Mouse (Mus musculus) CH12.LX (cell line): ENCODE measurements around the gene Ccs. TPM values are rescaled to one million over a fixed set of nuclear protein-coding genes. Genes with fewer than 3 reads are reported as not detected.

Experiments used
- DNase-seq: peaks from one replicate; pipeline ENCODE4 v3.0.0-alpha.2; 2013; ENCODE audit errors: extremely low read depth
- H3K27ac ChIP-seq: 2 replicates; pipeline ENCODE4 v1.5.1; 2012; ENCODE audit warnings: low read depth, mild to moderate bottlenecking, control low read depth, moderate library complexity; ENCODE audit not compliant: insufficient read depth
- H3K27me3 ChIP-seq: replicated peaks from 2 replicates; pipeline ENCODE3; 2012; ENCODE audit warnings: inconsistent platforms
- H3K36me3 ChIP-seq, 2 experiments: replicated peaks in 1 of 2; 2 replicates each; pipeline versions ENCODE3 to v1.6.1; 2012; ENCODE audit warnings: inconsistent platforms in 1 of 2, low read length in 1 of 2, mild to moderate bottlenecking in 1 of 2, mixed read lengths in 1 of 2, moderate library complexity in 1 of 2; ENCODE audit not compliant: control insufficient read depth in 1 of 2, insufficient read depth in 1 of 2
- H3K4me1 ChIP-seq, 2 experiments: 2 replicates each; pipeline ENCODE4 v1.6.1; 2012; ENCODE audit warnings: inconsistent platforms in 1 of 2, moderate library complexity in 1 of 2; ENCODE audit not compliant: insufficient read depth in 2 of 2, control insufficient read depth in 1 of 2
- H3K4me2 ChIP-seq: 2 replicates; pipeline ENCODE4 v1.6.1; 2012; ENCODE audit warnings: low read depth, mild to moderate bottlenecking, control low read depth; ENCODE audit not compliant: poor library complexity, insufficient read depth, severe bottlenecking
- H3K4me3 ChIP-seq, 3 experiments: fragments of 150-350 bp in 1 of 3; sonication (generic) in 1 of 3; replicated peaks in 1 of 3; 2 replicates each; pipeline versions ENCODE3 to v1.5.1; 2011 to 2012; ENCODE audit warnings: low read depth in 2 of 3, low read length in 2 of 3, mild to moderate bottlenecking in 2 of 3, moderate library complexity in 2 of 3, control low read depth in 1 of 3, improper control_type of control experiment in 1 of 3, inconsistent platforms in 1 of 3, mixed read lengths in 1 of 3; ENCODE audit not compliant: poor library complexity in 1 of 3
- H3K79me2 ChIP-seq: replicated peaks from 2 replicates; pipeline ENCODE4 v1.6.1; 2012; ENCODE audit warnings: mild to moderate bottlenecking, moderate library complexity; ENCODE audit not compliant: control insufficient read depth, poor library complexity, insufficient read depth, severe bottlenecking; ENCODE audit errors: extremely low read depth
- H3K9ac ChIP-seq: 2 replicates; pipeline ENCODE4 v1.6.1; 2012; ENCODE audit warnings: low read depth, mild to moderate bottlenecking, control low read depth, moderate library complexity; ENCODE audit not compliant: insufficient read depth
- H3K9me3 ChIP-seq: replicated peaks from 2 replicates; pipeline ENCODE3; 2012; ENCODE audit warnings: low read length, inconsistent platforms, mixed read lengths
- CHD1 ChIP-seq: IDR thresholded peaks from 2 replicates; pipeline ENCODE4 v1.6.1; 2012; ENCODE audit warnings: low read depth, low read length, improper control_type of control experiment, inconsistent platforms
- CHD2 ChIP-seq: IDR thresholded peaks from 2 replicates; pipeline ENCODE4 v1.6.1; 2011; ENCODE audit warnings: low read length, improper control_type of control experiment
- CTCF ChIP-seq, 2 experiments: IDR thresholded peaks in 1 of 2; conservative IDR thresholded peaks in 1 of 2; 2 replicates each; pipeline ENCODE4 v1.5.1; 2011 to 2012; ENCODE audit warnings: low read depth in 2 of 2, low read length in 2 of 2, improper control_type of control experiment in 1 of 2, inconsistent platforms in 1 of 2, mild to moderate bottlenecking in 1 of 2, moderate library complexity in 1 of 2
- E2F4 ChIP-seq: IDR thresholded peaks from 2 replicates; pipeline ENCODE4 v1.6.1; 2011; ENCODE audit warnings: low read depth, low read length, improper control_type of control experiment; ENCODE audit not compliant: insufficient replicate concordance
- GABPA ChIP-seq: IDR thresholded peaks from 2 replicates; pipeline ENCODE4 v1.6.1; 2012; ENCODE audit warnings: low read depth, low read length, improper control_type of control experiment, inconsistent platforms; ENCODE audit not compliant: insufficient replicate concordance
- HCFC1 ChIP-seq: IDR thresholded peaks from 2 replicates; pipeline ENCODE4 v1.6.1; 2012; ENCODE audit warnings: low read depth, mild to moderate bottlenecking, inconsistent platforms, low read length, improper control_type of control experiment
- IRF4 ChIP-seq: IDR thresholded peaks from 2 replicates; pipeline ENCODE4 v1.6.1; 2014; ENCODE audit warnings: low read depth, mild to moderate bottlenecking, inconsistent platforms, low read length, improper control_type of control experiment
- JUN ChIP-seq: IDR thresholded peaks from 2 replicates; pipeline ENCODE4 v1.6.1; 2011; ENCODE audit warnings: low read depth, mild to moderate bottlenecking, low read length, improper control_type of control experiment, moderate library complexity; ENCODE audit not compliant: insufficient read depth
- JUND ChIP-seq: conservative IDR thresholded peaks from 2 replicates; pipeline ENCODE4 v1.6.1; 2011; ENCODE audit warnings: low read depth, low read length, improper control_type of control experiment
- KAT2A ChIP-seq: IDR thresholded peaks from 2 replicates; pipeline ENCODE4 v1.6.1; 2012; ENCODE audit warnings: low read length, improper control_type of control experiment, inconsistent platforms; ENCODE audit not compliant: insufficient replicate concordance
- MAFK ChIP-seq: IDR thresholded peaks from 2 replicates; pipeline ENCODE4 v1.6.1; 2011; ENCODE audit warnings: low read length, improper control_type of control experiment; ENCODE audit not compliant: insufficient replicate concordance
- MXI1 ChIP-seq: IDR thresholded peaks from 2 replicates; pipeline ENCODE4 v1.6.1; 2011; ENCODE audit warnings: mild to moderate bottlenecking, low read depth, low read length, improper control_type of control experiment
- MYC ChIP-seq: IDR thresholded peaks from 2 replicates; pipeline ENCODE4 v1.6.1; 2011; ENCODE audit warnings: low read depth, mild to moderate bottlenecking, improper control_type of control experiment, low read length
- NELFE ChIP-seq: IDR thresholded peaks from 2 replicates; pipeline ENCODE4 v1.6.1; 2011; ENCODE audit warnings: low read depth, low read length, improper control_type of control experiment
- PAX5 ChIP-seq: IDR thresholded peaks from 2 replicates; pipeline ENCODE4 v1.6.1; 2012; ENCODE audit warnings: low read length, inconsistent platforms, mixed read lengths
- RCOR1 ChIP-seq: conservative IDR thresholded peaks from 2 replicates; pipeline ENCODE4 v1.6.1; 2012; ENCODE audit warnings: low read depth, mild to moderate bottlenecking, inconsistent platforms, low read length, improper control_type of control experiment
- SIN3A ChIP-seq: IDR thresholded peaks from 2 replicates; pipeline ENCODE4 v1.6.1; 2012; ENCODE audit warnings: low read length, improper control_type of control experiment, inconsistent platforms
- TBP ChIP-seq: conservative IDR thresholded peaks from 2 replicates; pipeline ENCODE4 v1.6.1; 2011; ENCODE audit warnings: low read depth, low read length, improper control_type of control experiment
- TCF12 ChIP-seq: IDR thresholded peaks from 2 replicates; pipeline ENCODE4 v1.6.1; 2014; ENCODE audit warnings: low read depth, mild to moderate bottlenecking, inconsistent platforms, low read length, improper control_type of control experiment
- UBTF ChIP-seq: IDR thresholded peaks from 2 replicates; pipeline ENCODE4 v1.6.1; 2012; ENCODE audit warnings: low read depth, mild to moderate bottlenecking, inconsistent platforms, low read length, improper control_type of control experiment, moderate library complexity
- USF2 ChIP-seq: conservative IDR thresholded peaks from 2 replicates; pipeline ENCODE4 v1.6.1; 2011; ENCODE audit warnings: low read depth, low read length, improper control_type of control experiment
- ZC3H11A ChIP-seq: IDR thresholded peaks from 2 replicates; pipeline ENCODE4 v1.6.1; 2012; ENCODE audit warnings: low read depth, mild to moderate bottlenecking, inconsistent platforms, low read length, improper control_type of control experiment
- ZMIZ1 ChIP-seq: IDR thresholded peaks from 2 replicates; pipeline ENCODE4 v1.6.1; 2012; ENCODE audit warnings: low read depth, mild to moderate bottlenecking, inconsistent platforms, low read length, improper control_type of control experiment
- ZNF384 ChIP-seq: IDR thresholded peaks from 2 replicates; pipeline ENCODE4 v1.6.1; 2012; ENCODE audit warnings: low read depth, low read length, improper control_type of control experiment, inconsistent platforms
- dilution Hi-C: fragments of 300-500 bp; cut with MboI; formaldehyde crosslinking; loops from 2 replicates; pipeline ENCODE4 v1.14.3; 2020; ENCODE audit warnings: low sequenced_read_pairs; ENCODE audit not compliant: extremely low pct_unique_long_range_greater_than_20kb, extremely low pct_ligation_motif_present
- in situ Hi-C: fragments of 300-500 bp; cut with MboI; formaldehyde crosslinking; loops from 3 replicates; pipeline ENCODE4 v1.14.3; 2019; ENCODE audit warnings: low sequenced_read_pairs, low pct_ligation_motif_present, low pct_unique_long_range_greater_than_20kb, mixed read lengths
- polyA plus RNA-seq: library from polyadenylated mRNA; unstranded; fragments of >175 nt; gene quantifications from 2 replicates; pipeline ENCODE4 v1.2.1, GENCODE M21; 2012; ENCODE audit warnings: low read depth; ENCODE audit not compliant: insufficient read length
- total RNA-seq, 2 experiments: library from RNA; depleted of rRNA; stranded (reverse); fragments of 300-350 nt in 1 of 2; fragments of >200 nt in 1 of 2; gene quantifications; 2 replicates each; pipeline ENCODE4 v1.2.3; 2012 to 2014

Gene Ccs
- total and polyA plus RNA-seq, 3 experiments, result 25.6 to 42.1 (median 32.0) TPM

DNA sequence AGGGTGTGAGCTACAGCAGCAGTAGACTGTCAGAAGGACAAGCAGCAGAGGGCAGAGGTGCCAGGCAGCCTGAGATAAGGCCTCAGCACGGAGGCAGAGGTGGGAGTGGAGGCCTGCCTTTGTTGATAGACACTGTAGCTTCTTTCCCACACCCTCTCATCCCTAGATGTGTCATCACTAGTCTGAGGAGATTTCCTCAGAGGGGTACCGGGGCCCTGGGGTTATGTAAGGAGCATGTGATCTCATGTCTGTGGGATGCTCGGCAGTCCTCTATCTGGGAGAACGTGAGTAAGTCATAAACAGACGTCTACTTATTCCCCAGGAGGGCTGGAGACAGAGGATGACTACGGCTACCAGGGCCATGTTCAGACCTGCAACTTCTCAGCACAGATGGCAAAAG is 19.9 kb upstream of the Ccs start:
- no peak for DNase-seq
- dilution Hi-C loops, result no loop called here
- peaks cover 81% of the 10 kb centered on the region for H3K27me3 ChIP-seq

DNA sequence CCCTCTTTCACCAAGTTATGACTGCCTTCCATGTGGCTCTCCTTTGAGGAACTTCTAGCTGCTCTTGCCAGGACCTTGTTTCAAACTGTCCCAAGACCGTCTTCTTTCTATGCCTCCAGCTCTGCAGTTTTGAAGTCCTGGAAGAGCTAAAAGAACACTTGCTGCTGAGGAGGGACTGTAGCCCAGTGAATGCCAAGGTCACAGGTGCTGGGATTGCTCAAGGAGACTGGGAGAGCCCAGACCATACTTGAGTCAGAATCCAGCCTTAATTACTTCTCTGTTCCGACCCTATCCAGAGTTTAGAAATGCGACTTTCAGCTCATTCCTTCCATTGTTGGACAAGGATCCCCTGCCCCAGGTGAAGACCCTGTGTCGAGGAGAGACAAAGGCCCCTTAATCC is 16.8 kb upstream of the Ccs start:
- Histone ChIP-seq H3K9me3 (no peaks in the 10 kb centered on the region), H3K4me3 (no peak overlapping the region), H3K27me3 (peaks cover 56% of the 10 kb centered on the region), H3K27ac (no peak overlapping the region), H3K36me3 (no peaks in the 10 kb centered on the region), H3K9ac (no peak overlapping the region), H3K4me2 (no peak overlapping the region), H3K79me2 (no peaks in the 10 kb centered on the region), H3K4me1 (no peaks in the 10 kb centered on the region)
- dilution Hi-C loops, result no loop called here
- TF ChIP-seq HCFC1 (no peak), PAX5 (no peak), UBTF (no peak), JUND (no peak), ZNF384 (no peak), IRF4 (no peak), SIN3A (no peak), CHD2 (no peak), NELFE (no peak), GABPA (no peak), TCF12 (no peak), ZC3H11A (no peak), MYC (no peak), USF2 (no peak), E2F4 (no peak), CTCF (conservative IDR thresholded peaks at IDR 0.05 in 1 of 2, IDR thresholded peaks at IDR 0.05 in 1 of 2; ENCODE audit: low read depth in 2 of 2, low read length in 2 of 2) (no peak), CHD1 (no peak)
- in situ Hi-C loops, result loop anchor here (25.0 kb wide), 2 partner anchors 219 to 369 kb away; partner anchors contain the start of genes 2010003K11Rik, Rce1 and Syt12
- no peak for DNase-seq

More for the DNA sequence above, 19.9 kb upstream of the Ccs start:
- no peak overlapping the region for H3K4me3 ChIP-seq
- no peaks in the 10 kb centered on the region for H3K36me3 ChIP-seq
- H3K79me2 ChIP-seq, result no peaks in the 10 kb centered on the region
- in situ Hi-C loops, result loop anchor here (25.0 kb wide), 2 partner anchors 222 to 372 kb away; partner anchors contain the start of genes 2010003K11Rik, Rce1 and Syt12
- no peaks in the 10 kb centered on the region for H3K4me1 ChIP-seq
- no peak overlapping the region for H3K27ac ChIP-seq
- no peak overlapping the region for H3K9ac ChIP-seq
- TF ChIP-seq SIN3A, result no peak
- TF ChIP-seq TBP, result no peak
- TF ChIP-seq CTCF (conservative IDR thresholded peaks at IDR 0.05 in 1 of 2, IDR thresholded peaks at IDR 0.05 in 1 of 2; ENCODE audit: low read depth in 2 of 2, low read length in 2 of 2), result no peak
- no peak for TF ChIP-seq RCOR1
- no peak for TF ChIP-seq MXI1
- TF ChIP-seq MAFK, result no peak
- TF ChIP-seq JUN, result no peak
- no peak for TF ChIP-seq KAT2A
- no peak for TF ChIP-seq ZMIZ1
- H3K9me3 ChIP-seq, result no peaks in the 10 kb centered on the region
- H3K4me2 ChIP-seq, result no peak overlapping the region
